Mouse (Mus musculus) right cerebral cortex, adult 18-20 months (tissue): Measurements from ENCODE around the gene Trmt10a.
"Not testable (repeated sequence)": the region's sequence is repeated elsewhere in the genome, so short reads cannot be mapped to it uniquely, and the experiment has no call there.

Source experiments
- DNase-seq: peaks from one replicate; pipeline ENCODE4 v3.0.0; 2022; ENCODE audit warnings: mixed read lengths

Trmt10a gene

GRCm38 (mm10) chr3:138138146-138138545 is 5.1 kb upstream of the Trmt10a start:
- not testable (repeated sequence) for DNase-seq

DNA sequence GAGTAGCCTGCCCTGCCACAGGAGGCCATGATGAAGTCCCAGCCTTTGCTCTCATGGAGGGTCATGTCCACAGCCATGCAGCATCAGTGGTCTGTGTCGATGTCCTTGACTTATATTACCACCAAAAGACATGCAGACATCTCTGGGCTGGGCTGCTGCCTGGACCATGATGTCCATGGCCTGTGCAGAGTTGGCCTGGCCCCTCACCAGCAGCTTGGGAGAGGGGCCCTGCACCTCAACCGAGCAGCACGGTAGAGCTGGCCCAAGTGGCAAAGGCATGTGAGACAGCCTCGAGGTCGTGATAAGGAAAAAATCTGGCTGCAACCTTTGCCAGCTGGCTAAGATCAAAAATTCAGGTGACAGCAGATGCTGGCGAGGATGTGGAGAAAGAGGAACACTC is 3.6 kb upstream of the Trmt10a start:
- no peak for DNase-seq

DNA sequence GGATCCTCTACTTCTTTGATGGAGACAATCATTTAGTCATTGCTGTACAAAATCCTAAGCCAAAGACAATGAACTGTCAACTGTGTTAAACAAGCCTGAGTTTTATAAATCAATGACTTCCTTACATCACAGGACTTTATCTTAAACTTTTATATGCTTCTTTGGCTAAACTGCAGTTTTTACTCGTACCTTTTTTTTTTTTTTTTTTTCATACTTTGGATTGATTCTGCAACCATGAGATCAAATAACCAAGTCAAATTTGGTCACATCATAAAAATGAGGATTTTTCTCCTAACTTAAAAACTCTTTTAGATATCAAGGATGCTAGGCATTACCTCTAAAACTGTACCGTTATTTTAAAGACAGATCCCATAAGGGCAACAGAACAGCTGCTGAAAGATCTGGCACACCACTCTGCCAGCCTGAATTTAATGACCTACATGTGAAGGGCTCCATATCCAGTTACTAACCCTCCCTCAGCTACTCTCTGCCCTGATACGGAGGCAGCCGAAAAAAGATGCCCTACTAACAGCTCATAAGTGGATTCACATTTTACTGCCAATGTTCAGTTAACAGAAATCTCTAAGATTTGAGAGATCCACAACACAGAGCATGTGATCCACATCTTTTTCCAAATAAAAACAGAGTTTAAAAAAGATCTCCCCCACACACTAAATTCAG is 1.1 kb upstream of the Trmt10a start:
- DNase-seq, result no peak

DNA sequence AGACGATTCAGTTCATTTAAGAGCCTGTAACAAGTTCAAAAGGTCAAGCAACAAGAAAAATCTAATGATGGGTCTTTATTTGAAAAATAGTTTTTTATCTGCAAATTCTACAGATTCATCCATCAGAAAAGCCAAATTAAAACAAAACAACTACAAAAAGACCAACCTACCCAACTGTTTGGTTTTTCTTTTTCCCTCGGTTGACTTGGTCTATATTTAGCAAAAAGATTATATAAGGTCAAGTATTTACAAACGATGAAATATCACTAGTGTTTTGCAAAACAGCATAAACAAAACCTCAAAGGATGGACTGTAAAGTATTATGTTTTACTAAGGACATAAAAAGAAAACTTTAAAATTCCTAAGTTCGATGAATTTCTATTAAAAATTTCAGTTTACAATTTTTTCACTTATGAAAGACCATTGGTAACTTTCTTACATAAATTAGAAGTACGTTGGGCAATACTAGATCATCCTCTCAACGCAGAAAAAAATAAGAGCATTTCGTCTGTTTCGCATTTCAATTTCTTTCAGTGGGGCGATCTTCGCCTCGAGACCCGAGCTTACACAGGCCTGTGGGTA is 424 bp upstream of the Trmt10a start:
- DNase-seq, result no peak

GRCm38 (mm10) chr3:138144060-138144641 is 903 bp downstream of the Trmt10a start:
- no peak for DNase-seq

DNA sequence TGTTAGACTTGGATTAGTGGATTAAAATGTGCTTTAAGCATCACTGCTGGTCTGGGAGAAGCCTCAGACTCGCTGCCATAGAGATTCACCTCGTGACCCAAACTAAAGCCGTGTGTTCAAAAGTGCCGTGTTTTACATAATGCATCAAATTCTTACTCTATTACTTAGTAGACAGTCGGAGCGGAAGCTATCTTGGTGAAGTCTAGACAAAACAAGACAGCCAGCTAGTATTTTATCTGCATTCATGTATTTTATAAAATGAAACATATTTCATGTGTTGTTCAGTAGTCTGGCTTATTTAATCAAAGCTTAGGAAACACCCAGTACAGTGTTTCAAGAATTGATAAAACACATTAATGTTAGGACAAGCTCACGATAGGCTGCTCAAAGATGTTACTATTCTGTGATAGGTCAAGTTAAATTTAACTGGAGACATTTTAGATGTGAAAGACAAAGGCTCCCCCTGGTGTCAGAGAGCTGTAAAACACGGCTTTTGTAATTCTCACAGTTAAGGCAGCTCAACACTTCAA is 1.5 kb downstream of the Trmt10a start, which contains the start of gene Mttp:
TSS of gene Mttp (minus strand) at position 327 of the 530 bp plus-strand sequence.
- DNase-seq, result peak; percentile 85

GRCm38 (mm10) chr3:138148811-138149210 is 5.6 kb downstream of the Trmt10a start:
- DNase-seq, result no peak

DNA sequence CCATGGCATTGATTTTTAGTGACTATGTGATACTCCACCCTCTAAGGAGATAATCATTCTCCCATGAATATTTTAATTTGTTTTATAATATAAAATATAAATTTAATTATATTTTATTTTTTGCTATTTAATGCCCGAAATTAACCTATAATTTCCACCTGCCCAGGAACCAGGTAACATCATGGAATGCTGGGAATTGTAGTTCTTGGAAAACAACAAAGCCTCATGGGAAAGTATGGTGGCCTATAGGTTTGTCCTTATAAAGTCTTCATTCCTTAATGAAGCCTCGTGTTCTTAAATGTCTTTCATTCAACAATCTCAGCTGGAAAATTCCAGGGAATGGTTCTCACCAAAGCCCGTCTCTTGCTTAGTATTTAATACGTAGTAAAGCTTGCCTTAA is 11.8 kb downstream of the Trmt10a start:
- DNase-seq, result no peak

DNA sequence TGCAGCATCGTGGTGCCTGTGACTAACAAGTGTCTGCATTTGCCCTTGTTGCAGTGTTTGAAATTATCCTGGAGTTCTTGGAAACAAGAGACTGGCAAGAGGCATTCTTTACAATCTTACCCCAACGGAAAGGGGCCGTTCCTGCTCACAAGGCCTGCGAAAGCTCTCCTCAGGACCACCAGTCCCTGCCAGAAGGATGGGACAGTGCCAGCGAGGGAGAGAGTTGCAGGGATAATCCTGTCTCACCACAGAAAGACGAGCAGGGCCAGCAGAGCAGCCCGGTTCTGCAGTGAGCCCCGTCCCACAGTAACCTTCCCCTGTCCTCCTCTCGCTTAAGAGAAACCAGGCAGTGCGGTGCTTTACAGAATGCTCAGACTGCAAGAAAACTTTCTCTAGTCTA is 13.4 kb downstream of the Trmt10a start:
- no peak for DNase-seq

GRCm38 (mm10) chr3:138161623-138162022 is 18.4 kb downstream of the Trmt10a start:
- no peak for DNase-seq

- DNase-seq, result no peak
Observed at GRCm38 (mm10) chr3:138162553-138163183, 19.4 kb downstream of the Trmt10a start.

DNA sequence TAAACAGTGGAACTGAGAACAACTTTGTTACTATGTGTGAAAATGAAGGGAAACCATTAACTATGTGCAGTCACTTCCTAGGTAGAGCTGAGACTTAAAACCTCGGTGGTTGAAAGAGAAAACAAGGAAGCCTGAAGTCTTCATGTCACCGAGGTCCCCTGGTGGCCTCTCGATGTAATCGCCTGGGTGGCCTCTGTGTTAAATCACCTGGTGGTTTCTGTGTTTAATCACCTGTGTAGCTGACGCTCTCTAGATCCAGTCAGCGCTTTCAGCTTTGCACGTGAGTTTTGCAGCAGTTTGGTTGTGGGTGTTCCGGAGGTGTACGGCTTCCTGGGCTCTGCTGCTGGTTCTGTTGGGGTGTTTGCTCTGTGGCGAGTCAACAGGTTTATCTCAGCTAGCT is 30.0 kb downstream of the Trmt10a start:
- no peak for DNase-seq

DNA sequence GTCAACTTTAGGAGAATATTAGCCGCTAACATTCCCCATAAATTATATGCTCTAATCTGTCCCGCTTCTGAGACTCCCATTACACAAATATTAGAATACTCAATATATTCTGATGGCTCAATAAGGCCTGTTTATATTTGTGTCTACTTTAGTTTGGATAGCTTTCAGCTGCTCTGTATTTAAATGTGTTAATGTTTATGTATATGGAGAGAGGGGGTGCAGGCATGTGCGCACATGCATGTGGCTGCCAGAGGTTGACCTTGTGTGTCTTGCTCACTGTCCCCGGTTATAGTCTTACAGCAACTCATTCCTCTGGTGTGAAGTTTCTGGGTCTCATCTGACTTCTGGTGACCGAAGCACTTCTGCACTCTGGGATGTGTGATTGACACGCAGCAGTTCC is 32.3 kb downstream of the Trmt10a start:
- DNase-seq, result no peak

GRCm38 (mm10) chr3:138182019-138182418 is 38.8 kb downstream of the Trmt10a start:
- DNase-seq, result no peak

DNA sequence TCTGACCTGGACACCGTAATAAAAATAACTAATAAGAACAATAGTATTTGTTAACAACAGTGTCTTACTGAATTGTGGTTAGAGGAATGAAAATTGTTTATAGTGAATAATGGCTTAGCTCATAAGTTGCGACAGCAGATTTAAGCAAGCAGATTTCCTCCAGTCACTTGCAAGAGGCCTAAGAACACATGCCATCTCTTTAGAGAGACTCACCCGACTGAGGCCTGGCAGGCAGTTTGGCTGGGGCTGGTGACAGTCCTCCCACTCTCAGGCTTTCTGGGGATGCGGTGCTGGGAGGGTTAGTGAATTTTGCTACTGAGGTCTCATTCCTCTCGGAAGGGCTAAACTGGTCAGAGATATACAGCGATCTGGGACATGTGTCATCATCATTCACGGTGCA is 40.1 kb downstream of the Trmt10a start:
- DNase-seq, result no peak

- DNase-seq, result no peak
Observed at GRCm38 (mm10) chr3:138185290-138185689, 42.0 kb downstream of the Trmt10a start.

DNA sequence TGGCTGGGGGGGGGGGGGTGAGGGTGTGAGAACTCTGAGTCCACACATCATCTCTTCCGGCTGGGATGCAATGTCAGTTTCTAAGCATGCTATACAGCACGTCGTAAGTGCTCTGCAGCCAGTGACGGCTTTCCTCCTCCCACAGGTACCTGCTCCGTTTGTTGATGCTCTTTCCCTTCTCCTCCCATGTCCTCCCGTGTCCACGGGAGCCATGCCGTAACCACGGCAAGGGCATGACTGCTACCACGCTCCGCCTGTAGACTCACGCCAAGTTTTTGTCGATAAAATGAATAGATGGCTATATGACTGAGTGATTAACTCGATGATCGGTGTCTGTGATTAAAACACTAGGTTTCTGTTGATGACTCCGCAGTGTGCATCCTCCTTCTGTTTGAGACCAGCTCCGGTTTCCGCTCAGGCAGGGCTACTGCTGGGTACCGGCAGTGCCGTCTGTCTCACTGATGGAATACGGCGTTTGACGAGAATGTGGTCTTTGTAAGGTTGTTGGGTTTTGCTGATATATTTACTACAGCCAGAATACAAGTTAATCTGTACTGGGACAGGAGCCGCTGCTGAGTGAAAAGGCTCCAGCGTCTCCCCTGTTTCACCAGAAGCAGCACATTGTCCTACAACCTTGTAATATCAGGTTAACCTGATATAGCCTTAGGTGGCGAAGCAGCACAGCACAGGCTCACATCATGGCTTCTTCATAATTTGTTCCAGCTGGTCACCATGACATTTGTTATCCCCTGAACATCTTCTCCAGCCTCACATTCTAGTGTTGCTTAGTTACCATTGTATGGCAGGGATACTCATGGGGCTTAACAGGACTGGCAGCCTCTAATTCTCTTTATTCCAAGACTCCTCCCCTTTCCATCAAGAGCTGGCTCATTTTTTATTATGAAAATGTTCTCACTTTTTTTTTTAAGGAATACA is 43.0 kb downstream of the Trmt10a start:
- no peak for DNase-seq

- DNase-seq, result peak; percentile 7
Observed at GRCm38 (mm10) chr3:138192260-138192659, 49.0 kb downstream of the Trmt10a start.

DNA sequence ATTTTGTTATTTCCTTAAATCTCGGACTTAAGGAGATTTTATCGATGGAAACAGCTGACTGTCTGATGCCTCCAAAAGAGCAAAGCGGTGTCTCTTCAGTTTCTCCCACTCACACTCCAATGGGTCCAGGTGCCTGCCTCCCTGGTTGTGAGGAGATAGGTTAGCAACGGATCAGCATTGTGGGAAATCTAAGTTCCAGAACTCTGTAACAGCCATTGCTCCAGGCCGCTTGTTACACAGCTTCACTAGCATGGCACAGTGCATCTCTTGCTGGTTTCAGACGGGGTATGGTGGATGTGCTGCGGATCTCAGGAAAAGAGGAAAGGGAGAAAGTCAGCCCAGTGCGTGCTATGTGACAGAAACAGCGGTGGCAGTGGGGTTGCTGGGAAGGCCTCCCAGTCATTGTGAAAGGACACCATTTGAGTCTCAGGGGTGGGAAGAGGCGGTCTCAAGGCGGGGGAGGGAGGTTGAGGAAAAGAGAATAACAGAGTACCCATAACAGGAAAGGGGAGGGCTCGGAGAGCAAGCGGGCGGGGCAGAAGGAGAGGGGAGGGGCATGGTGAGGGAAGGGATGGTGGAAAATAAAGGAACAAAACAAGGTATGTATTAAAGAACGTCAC is 50.5 kb downstream of the Trmt10a start, which contains the start of gene 4930579F01Rik:
TSS of gene 4930579F01Rik (minus strand) at position 143 of the 620 bp plus-strand sequence.
- no peak for DNase-seq

GRCm38 (mm10) chr3:138197093-138197492 is 53.8 kb downstream of the Trmt10a start:
- no peak for DNase-seq

DNA sequence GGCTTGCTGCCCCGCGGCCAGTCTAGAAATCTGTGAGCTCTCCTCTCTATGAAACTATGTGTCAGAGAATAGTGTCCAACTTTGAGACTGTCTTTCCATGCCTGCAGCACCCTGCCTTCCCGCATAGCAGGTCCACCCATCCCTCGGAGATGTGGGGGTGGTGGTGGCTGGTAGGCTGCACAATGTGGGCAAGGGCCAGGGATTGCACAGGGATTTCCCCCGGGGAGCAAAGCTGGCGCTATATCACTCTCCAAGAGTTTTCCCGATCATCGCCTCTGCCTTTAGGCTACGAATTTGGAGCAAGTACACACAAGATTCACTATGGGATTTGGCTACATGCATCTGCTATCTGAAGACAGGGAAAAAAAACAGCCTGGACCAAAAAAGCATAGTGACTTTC is 54.3 kb downstream of the Trmt10a start:
- no peak for DNase-seq
